Mouse (Mus musculus): ENCODE results near the gene Col25a1.

- TF ChIP-seq POLR2A (IDR thresholded peaks at IDR 0.05; ENCODE audit: borderline replicate concordance, extremely low read depth, insufficient read depth, insufficient read length, poor library complexity, severe bottlenecking): no peak
- peak; percentile 17; the same call in 1 of the 2 replicates for TF ChIP-seq CTCF (IDR thresholded peaks at IDR 0.05; ENCODE audit: borderline replicate concordance, extremely low read depth, insufficient read depth, insufficient read length)
Observed at GRCm38 (mm10) chr3:130259670-130260069, 128.4 kb downstream of the Col25a1 start.
